Mouse (Mus musculus) liver, embryonic 14 days (tissue): ENCODE data around the gene Gm21680. TPM values are rescaled to one million over a fixed set of nuclear protein-coding genes. Genes with fewer than 3 reads are reported as not detected.

Source experiments
- polyA plus RNA-seq: library from polyadenylated mRNA; depleted of rRNA; stranded (reverse); fragments of >200 nt; gene quantifications from 2 replicates; pipeline ENCODE4 v1.2.3, GENCODE M21; 2012; rRNA removed

Gm21680 gene
- not detected in 2 replicates for polyA plus RNA-seq

GRCm38 (mm10) chr5:25972563-25972962 is at the start of gene Gm21680:
Gene Gm21680 (minus strand): TSS chr5:25972663.

GRCm38 (mm10) chr5:26004698-26005097 is 32.2 kb upstream of the Gm21680 start, which contains the start of gene Gm1979:
Gene Gm1979 (minus strand): TSS chr5:26004798.

GRCm38 (mm10) chr5:25988550-25988949 is 16.1 kb upstream of the Gm21680 start, which contains the start of gene Gm21698:
Gene Gm21698 (minus strand): TSS chr5:25988650.

GRCm38 (mm10) chr5:25954317-25954716 is 18.1 kb downstream of the Gm21680 start, which contains the start of gene Gm21671:
Gene Gm21671 (minus strand): TSS chr5:25954417.

GRCm38 (mm10) chr5:25942281-25942680 is 30.2 kb downstream of the Gm21680 start, which contains the start of gene Gm21663:
Gene Gm21663 (minus strand): TSS chr5:25942381.

Other genes with a start within 250 kb of the Gm21680 start
- 0.25 and 0.30 TPM in 2 replicates for gene Actr3b, start 212.7 kb downstream of the Gm21680 start, polyA plus RNA-seq
- not detected in 2 replicates for gene Gm21663, start 30.3 kb downstream of the Gm21680 start, polyA plus RNA-seq
- not detected in 2 replicates for gene Gm21671, start 18.2 kb downstream of the Gm21680 start, polyA plus RNA-seq
- not detected in 2 replicates for gene Gm21698, start 16.0 kb upstream of the Gm21680 start, polyA plus RNA-seq
- gene Gm1979, start 32.1 kb upstream of the Gm21680 start, polyA plus RNA-seq: not detected in 2 replicates
- gene Gm5862, start 50.3 kb upstream of the Gm21680 start, polyA plus RNA-seq: not detected in 2 replicates
- gene Speer4a, start 66.9 kb upstream of the Gm21680 start, polyA plus RNA-seq: not detected in 2 replicates
- not detected in 2 replicates for gene Gm7347, start 85.9 kb upstream of the Gm21680 start, polyA plus RNA-seq
- gene Gm10471, start 116.6 kb upstream of the Gm21680 start, polyA plus RNA-seq: not detected in 2 replicates
- not detected in 2 replicates for gene 5031410I06Rik, start 132.7 kb upstream of the Gm21680 start, polyA plus RNA-seq
- not detected in 2 replicates for gene Gm10220, start 148.8 kb upstream of the Gm21680 start, polyA plus RNA-seq